Mouse (Mus musculus): ENCODE data around the gene Plek.
"Not testable (repeated sequence)": the region's sequence is repeated elsewhere in the genome, so short reads cannot be mapped to it uniquely, and the experiment has no call there.

Gene Plek

DNA sequence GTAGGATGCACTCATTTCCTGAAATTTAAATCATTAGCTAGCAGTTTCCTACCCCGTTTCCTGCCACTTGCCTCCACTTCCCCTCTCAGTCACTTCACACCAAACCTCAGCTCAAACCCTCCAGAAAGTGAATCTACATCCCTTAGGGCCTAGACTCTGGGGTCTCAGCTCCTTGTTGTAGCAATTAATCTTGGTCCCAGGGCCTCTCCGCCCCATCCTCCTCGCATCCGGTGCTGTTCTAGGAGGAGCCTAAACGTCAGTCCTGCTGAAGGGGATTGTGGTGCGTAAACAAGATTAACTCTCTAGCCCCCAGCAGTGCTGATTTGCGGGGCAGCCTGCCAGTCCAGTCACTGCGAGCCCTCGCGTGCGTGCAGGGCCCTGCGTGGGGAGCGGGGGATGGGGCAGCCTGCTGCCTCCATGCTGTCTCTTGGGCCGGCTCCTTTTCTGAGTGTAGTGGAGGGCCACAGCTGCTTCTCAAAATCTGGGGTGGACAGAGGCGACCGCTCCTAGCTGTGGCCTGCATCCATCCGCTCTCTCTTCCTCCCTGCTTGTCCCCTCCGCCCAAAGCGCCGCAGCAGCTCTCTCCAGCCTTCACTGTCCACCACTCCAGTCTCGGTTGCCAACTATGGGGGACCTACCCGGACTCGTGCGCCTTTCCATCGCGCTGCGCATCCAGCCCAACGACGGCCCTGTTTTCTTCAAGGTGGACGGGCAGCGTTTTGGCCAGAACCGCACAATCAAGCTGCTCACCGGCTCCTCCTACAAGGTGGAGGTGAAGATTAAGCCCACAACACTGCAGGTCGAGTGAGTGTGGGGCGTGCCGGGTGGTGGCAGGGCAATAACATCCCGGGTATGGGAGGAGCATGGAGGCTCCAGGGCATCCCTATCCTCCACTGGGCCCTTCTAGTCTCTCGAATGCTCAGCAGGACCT, at the start of gene Plek, which contains the start of gene Cnrip1:
Plek (minus strand) TSS at position 837 of the 931 bp plus-strand sequence.
Cnrip1 (plus strand) TSS at position 42 of the 931 bp plus-strand sequence.
- peak; percentile 17 for DNase-seq (ENCODE audit: low spot score)

DNA sequence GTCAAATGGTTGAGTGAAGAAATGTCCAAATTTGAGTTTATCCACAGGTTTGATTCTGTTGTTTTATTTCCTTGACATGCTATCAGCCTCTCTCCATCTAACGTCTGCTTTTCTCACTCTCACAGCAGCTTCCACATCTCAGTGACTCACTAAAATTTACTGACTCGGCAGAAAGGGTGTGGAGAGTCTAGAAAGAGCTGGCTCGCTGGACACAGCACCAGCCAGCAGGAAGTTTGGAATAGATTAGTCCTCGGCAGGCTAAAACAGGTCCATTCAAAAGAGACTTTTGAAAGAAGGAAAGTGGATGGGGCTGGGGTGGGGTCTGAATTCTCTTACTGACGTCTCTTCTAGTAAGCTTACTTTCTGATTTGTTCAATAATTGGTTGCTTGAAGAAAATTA, 33.9 kb upstream of the Plek start:
- DNase-seq (ENCODE audit: low spot score), result no peak

DNA sequence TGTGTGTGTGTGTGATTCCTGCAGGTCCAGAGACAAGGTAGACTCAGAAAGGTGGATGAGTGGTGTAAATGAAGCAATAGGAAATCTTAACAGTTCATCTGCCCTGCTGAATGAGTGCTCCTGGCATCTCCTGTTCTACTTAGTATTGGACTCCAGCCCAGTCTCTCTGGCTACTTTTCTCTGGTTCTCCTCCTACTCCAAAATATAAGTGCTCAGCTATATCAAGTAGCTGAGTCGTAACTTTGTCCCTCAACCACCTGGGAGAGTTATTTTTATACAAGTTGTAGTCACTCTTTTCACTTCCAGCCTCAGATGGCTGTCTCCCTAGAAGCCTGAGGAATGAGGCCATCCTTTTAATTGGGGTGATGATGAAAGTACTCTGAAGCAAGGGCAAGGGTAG, 31.7 kb upstream of the Plek start:
- no peak for DNase-seq (ENCODE audit: low spot score)

DNA sequence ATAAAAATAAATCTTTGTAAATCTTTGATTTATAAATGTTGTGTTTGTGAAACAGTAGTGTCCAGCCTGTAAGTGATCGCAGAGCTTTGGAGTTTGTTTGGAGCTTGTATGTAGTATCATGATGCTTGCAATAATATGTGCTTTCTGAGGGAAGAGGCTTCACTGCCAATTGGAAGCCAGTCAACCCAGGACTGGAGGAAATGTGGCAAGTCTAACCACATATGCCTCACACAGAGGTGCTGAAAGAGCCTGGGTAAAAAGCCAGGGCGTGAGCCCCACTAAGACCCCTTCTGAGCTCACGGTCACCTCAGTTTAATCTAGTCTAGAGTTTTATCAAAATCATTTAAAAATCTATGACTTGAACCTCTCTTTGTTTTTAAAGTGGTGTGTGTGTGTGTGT, 31.3 kb upstream of the Plek start:
- no peak for DNase-seq (ENCODE audit: low spot score)

DNA sequence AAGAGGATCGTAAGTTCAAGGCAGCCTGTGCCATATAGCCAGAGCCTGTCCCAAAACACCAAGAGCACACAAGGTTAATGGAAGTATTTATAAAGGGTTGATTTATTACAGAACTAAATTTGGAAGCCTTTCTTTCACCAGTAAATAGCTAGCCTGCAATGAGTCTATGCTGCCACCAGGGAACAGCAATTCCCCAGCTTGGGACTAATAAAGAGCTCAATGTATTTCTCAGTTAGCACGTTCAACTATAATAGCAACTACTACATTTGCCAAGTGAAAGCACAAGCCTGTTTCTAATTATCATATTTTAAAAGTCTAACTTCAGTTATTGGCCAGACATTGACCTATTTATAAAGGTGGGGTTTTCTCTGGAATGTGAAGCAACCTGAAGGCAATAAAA, 30.8 kb upstream of the Plek start:
- no peak for DNase-seq (ENCODE audit: low spot score)

DNA sequence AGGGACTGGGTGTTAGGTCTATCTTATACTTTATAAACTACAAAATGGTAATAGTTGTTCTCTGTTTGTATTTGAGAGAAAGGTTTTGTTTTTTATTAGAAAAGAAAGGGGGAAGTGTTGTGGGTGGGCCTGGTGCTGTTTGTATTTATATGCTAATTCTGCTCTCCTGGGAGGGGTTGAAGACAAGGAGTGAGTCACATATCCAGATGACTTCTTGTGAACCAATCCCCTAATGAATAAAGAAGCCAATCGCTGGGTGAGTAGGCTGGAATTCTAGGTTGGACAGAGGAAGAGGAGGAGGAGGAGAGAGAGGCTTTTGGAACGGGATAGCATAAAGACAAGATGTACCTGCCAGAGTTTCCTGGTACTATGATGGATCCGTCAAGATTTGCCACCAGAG, 29.9 kb upstream of the Plek start:
- DNase-seq (ENCODE audit: low spot score), result no peak

DNA sequence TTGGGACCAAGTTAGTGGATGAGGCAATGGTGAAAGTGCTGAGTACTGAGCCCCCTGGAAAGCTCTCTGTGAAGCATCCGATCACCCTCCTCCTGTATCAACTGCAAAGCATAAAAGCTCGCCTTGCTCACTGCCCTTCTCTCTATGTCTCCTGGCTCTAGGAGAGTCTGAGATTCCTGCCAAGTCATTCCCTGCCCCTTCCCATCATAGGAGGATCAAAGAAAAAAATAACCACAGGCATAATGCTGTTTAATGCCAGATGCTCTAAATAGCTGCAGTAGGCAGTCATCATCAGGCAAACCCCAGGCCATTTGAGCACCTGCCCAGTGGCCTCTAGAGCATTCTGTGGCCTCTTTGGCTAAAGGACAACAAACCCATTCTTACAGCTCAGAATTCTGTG, 23.5 kb upstream of the Plek start:
- no peak for DNase-seq (ENCODE audit: low spot score)

DNA sequence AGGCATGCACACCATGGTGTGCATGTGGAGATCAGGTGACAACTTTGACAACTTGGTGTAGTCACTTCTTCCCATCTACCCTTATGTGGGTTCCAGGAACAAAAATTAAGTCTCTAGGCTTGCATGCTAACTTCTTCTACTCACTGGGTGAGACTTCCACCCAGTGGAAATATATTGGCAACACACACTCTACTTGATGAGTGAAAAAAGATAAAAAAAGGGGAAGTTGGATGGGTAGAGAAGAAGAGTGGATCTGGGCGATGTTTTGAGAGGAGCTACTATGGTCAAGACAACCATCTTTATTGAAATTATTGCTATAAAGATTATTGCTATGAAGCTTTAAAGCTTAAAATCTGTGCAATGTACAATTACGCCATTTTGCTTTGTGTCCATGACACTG, 17.2 kb upstream of the Plek start:
- DNase-seq (ENCODE audit: low spot score), result not testable (repeated sequence)

DNA sequence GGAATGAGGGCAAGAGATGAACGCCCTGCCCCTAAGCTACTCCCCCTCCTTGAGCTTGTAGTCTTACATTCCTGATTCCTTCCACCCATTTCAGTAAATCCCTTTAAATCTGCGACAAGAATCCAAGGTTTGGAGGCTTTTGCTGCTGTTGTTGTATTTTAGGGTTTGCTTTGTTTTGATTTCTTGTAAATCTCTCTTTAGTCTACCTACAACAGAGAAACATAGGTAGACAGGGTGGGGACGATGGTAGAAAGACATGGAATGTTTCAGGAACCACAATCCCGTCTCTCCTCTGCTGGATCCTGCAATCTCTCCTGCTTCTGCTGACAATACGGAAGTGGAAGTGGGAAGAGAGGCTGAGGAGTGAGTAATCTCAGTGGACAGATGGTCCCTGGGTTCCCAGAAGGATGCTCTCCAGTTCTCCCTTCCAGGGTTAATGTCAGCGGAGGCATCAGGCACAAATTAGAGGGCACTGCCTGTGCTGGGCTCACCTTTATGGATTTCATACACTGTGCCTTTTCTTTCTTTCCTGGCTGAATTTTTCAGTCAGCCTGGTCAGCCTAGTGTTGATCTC, 382 bp upstream of the Plek start:
- no peak for DNase-seq (ENCODE audit: low spot score)

DNA sequence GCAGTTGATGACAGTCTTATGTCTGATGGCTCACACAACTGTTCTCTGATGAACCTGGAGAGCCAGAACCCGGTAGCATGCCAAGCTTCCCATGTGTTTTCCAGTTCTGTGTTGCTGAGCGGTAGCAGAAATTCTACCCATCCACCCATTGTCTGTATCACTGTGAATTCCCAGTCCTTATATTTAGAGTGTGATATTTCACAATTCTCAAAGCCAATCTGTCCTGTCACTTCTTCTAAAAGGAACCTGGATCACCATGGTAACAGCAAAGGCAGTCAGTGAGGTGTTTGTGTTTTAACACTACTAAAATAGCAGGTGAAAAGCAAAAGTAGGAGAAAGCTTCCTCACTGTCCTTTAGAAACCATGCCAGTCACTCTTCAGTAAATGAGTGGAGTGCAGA, 6.4 kb downstream of the Plek start:
- DNase-seq (ENCODE audit: low spot score), result no peak

DNA sequence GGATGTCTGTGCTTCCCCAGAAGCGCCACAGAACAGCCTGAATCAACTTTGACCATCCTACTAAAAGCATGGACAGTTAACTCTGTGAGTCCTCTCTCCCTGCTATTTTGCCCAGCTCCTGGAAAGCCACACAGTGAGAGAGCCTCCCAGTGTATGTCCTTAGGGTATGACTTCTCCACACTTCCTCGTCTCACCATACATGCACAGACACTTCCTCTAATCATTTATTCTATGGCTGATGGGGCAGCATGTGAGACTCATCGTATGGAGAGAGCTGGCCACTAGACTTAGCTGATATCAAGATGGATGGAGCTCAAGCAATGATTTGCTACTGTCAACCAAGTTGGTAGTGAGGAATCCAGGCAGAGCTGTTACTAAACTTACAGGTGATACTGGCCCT, 28.2 kb downstream of the Plek start:
- no peak for DNase-seq (ENCODE audit: low spot score)

DNA sequence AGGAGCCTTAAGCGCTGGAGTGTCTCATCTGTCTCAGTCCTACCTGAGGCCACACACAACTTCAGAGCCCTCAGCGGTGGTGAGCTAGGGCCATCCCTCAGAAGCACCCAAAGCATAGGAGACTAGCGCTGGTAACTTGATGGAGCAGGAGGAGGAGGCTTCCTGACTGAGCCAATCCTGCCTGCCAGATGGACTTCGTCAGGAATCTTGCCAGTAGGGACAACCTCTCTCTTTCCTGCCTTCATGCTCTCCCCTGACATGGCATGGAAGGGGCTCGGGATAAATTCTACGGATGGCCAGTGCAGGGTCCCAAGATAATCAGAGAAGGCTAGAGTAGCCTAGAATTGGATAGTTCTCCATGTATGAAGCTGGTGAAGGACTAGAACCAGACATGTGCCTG, 29.0 kb downstream of the Plek start:
- DNase-seq (ENCODE audit: low spot score), result no peak

DNA sequence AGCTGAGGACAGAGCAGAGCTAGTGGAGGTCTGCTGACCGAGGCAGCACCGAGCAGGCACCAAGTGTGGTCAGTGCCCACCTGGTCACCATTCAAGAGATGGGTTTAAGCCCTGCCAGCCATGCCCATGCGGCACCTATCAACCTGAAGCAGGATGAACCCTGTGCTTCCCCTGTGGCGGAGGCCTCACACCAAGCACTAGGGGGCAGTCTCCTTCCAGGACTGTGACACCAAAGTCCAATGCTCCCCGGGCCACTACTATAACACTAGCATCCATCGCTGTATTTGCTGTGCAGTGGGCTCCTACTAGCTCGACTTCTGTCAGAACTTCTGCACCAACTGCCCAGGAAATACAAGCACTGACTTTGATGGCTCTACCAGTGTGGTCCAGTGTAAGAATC, 32.9 kb downstream of the Plek start:
- no peak for DNase-seq (ENCODE audit: low spot score)

DNA sequence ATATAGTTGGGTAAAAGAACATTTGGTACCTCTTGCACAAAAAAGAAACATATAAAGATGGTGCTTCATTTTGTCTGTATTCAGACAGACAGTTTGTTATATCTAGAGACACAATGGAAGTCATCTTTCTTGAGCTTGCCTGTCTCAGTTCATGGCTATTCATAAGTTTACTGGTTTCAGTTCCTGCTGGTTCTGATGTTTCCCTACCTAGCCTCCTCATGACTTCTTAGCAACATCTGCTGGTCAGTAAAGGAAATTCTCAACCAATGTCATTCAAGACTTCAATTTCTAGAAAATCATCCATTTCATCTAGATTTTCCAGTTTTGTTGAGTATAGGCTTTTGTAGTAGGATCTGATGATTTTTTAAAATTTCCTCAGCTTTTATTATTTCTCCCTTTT, 39.2 kb downstream of the Plek start:
- no peak for DNase-seq (ENCODE audit: low spot score)

DNA sequence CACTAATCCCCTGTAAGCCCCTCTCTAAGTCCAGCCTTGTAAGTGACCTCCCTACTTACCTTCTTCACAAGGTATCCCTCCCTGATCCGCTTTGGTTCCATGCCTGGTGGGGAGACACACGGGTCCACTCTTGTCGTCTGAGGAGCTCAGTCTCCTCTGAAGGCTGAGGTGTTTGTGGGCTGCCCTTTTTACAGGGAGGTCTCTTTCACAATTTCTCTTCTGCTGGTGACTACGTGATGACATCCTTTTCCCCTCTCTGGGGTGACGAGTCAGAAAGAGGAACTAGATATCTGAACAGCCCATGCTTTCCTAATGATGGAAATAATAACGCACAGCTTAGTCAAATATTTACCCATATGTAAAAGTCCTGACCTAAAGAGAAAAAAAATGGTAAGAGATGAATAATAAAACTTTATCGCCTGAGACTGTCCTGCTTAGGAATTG, 43.7 kb downstream of the Plek start:
- no peak for DNase-seq (ENCODE audit: low spot score)

DNA sequence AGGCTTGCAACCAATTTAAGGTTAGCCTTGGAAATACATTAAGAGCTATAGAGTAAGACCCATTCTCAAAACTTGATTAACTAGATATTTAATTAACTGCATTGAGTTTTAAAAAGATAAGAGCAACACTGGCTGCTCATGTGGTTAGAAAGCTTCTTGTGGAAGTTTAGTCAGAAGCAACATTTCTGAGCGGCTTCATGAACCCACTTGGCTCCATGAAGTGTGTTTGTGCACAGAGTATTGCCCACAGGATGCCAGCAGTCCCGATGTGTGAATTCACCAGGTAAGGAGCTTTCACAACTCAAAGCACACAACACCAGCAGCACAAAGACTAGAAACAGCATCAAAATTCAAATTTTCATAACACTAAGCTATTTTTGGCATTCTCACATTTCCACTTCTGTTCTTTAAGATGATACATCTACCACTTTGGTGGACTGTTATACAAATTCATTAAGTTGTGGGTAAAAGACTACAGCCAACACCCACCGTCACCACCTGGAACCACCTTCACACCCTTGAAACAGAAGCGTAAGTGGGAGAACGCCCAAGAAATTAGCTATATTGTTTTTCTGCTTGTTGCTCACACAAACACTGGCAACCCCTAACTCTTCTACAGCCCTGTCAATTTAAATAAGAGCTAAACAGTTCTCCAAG, 44.5 kb downstream of the Plek start:
- no peak for DNase-seq (ENCODE audit: low spot score)

DNA sequence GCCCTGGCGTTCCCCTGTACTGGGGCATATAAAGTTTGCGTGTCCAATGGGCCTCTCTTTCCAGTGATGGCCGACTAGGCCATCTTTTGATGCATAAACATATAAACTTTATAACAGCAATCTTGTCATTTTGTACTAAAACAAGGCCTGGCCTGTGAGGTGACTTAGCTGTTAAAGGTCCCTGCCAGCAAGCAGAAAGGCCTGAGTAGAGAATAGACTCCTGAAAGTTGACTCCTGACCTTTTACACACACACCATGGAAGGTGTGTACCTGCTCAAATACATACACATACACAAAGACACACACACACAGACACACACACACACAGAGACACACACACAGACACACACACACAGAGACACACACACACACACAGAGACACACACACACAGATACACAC, 45.7 kb downstream of the Plek start:
- DNase-seq (ENCODE audit: low spot score), result not testable (repeated sequence)

DNA sequence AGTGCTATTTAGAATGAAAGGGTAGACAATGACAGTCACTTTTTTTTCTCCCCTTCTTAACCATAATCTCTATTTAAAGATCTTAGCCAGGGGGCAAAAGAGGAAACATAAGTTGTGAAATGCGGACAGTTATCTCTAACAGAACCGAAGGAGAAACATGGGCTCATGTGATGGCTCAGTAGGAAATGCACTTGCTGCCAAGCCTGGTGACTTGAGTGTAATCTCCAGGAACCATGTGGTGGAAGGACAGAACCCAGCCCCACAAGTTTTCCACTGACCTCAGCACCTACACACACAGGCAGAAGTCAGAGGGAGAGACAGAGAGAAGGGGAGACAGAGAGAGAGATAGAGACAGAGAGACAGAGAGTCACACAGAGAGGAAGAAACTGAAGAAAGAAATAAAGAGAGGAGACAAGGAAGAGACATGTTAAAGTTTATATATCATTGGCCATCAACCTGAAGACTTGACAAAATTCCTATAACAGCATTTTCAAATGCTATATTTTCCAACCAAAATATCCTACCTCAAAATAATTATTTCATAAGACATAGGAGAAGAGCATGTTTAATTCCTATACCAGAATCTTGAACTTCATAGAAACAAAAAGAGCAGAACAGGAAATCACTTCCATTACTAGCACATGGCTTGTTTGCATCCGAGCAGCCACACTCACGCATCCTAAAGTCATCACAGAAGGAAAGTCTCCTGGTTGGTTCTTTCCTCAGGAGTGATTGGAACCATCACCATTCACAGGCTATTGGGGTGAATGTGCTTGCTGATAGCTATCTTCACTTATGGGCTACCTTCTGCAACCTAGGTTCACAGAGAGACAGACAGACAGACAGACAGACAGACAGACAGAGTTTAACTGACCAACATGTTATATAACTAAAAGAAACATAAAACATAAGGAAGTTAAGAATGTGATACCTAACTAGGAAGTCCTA, 47.0 kb downstream of the Plek start:
- no peak for DNase-seq (ENCODE audit: low spot score)

DNA sequence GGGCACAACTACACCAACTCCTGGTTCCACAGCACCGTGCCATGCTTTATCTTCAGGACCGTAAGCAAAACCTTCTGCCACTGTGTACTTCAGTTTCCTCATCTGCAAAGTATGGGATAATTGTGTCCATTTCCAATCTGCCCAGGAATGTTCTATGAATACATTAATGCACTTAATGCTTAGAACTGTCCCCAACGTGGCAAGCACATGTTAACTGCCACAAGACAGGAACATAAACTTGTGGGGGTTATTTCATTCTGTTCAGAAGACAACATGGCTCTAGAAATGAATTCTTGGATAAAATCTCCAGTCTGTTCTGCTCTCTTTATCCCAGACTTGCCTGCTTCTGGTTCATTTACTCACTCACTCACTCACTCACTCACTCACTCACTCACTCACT, 48.4 kb downstream of the Plek start:
- DNase-seq (ENCODE audit: low spot score), result no peak

DNA sequence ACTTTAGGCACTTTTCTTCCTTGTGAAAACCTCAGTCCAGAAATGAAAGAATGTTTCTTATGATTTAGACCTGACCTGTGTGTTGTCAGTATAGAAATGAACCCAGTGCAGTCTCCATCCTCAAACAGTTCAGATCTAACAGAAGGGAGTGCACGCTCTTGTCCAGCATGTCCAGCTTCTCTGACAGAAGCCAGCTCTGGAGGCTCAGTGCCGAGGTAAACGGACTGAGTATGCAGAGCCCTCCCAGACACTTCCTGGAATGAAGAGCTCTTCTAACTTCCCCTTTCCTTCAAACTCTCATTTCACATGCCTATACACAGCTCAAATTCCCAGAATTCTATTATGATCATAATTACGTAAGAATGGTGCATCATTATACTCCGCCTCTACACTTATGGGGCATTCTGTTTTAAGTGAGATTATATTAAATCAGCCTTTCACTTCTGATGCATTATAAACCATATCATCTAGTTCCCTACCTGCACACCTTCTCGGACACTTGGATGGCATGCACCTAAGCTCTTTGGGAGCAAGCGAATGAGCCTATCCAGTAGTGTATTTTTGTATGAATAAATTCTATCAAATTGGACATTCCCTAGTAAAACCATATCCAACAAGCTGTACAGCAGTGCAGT, 49.3 kb downstream of the Plek start:
- no peak for DNase-seq (ENCODE audit: low spot score)

All from urinary bladder, postnatal 10 days (tissue).